Mouse (Mus musculus) limb, embryonic 11.5 days (tissue): Measurements from ENCODE around the gene Elavl2. TPM values are rescaled to one million over a fixed set of nuclear protein-coding genes. Genes with fewer than 3 reads are reported as not detected.

Experiments used
- ATAC-seq: fragments of 200-750 bp; cut with Nextera tagmentation; 2 replicates; pipeline ENCODE4 v1.8.0; 2017; ENCODE audit warnings: low read depth; ENCODE audit not compliant: insufficient number of reproducible peaks, low FRiP score, low TSS enrichment
- DNase-seq: peaks from one replicate; pipeline ENCODE4 v3.0.0-alpha.2; 2015; ENCODE audit warnings: low spot score
- H3K27ac ChIP-seq: fragments of 300-500 bp; sonication (generic); replicated peaks from 2 replicates; pipeline ENCODE4 v1.5.1; 2014; ENCODE audit warnings: low read depth, mild to moderate bottlenecking, low read length
- H3K27me3 ChIP-seq: fragments of 300-500 bp; sonication (generic); 2 replicates; pipeline ENCODE4 v1.6.1; 2014; ENCODE audit warnings: mild to moderate bottlenecking, low read length, mixed read lengths; ENCODE audit not compliant: control insufficient read depth, insufficient read depth
- H3K36me3 ChIP-seq: fragments of 300-500 bp; sonication (generic); 2 replicates; pipeline ENCODE4 v1.6.1; 2014; ENCODE audit warnings: mild to moderate bottlenecking, low read length, moderate library complexity, mixed read lengths; ENCODE audit not compliant: control insufficient read depth, insufficient read depth
- H3K4me1 ChIP-seq: fragments of 300-500 bp; sonication (generic); 2 replicates; pipeline ENCODE4 v1.6.1; 2014; ENCODE audit warnings: low read length, mixed read lengths; ENCODE audit not compliant: control insufficient read depth, insufficient read depth
- H3K4me2 ChIP-seq: fragments of 300-500 bp; sonication (generic); 2 replicates; pipeline ENCODE4 v1.6.1; 2014; ENCODE audit warnings: low read depth, mild to moderate bottlenecking, moderate library complexity; ENCODE audit not compliant: severe bottlenecking
- H3K4me3 ChIP-seq: fragments of 300-500 bp; sonication (generic); 2 replicates; pipeline ENCODE4 v1.5.1; 2014; ENCODE audit warnings: low read depth, low read length
- H3K9ac ChIP-seq: fragments of 300-500 bp; sonication (generic); 2 replicates; pipeline ENCODE4 v1.6.1; 2014; ENCODE audit warnings: mild to moderate bottlenecking, low read length
- H3K9me3 ChIP-seq: fragments of 300-500 bp; sonication (generic); 2 replicates; pipeline ENCODE4 v1.6.1; 2016; ENCODE audit warnings: low read length; ENCODE audit not compliant: control insufficient read depth
- WGBS: fragments of 180-500 bp; shearing (Covaris S2); extraction: QIAGEN DNeasy Blood & Tissue Kit; methylation state at CpG from one replicate; pipeline ENCODE4 v1.1.7; 2014; 5-methylcytosine and 5-hydroxymethylcytosine counted together
- polyA plus RNA-seq: library from polyadenylated mRNA; unstranded; fragments of >200 nt; fragmentation: Nextera tagmentation; extraction: Ambion mirVana; gene quantifications from 2 replicates; pipeline ENCODE4 v1.2.1, GENCODE M21; 2014

Elavl2 gene
- polyA plus RNA-seq, 1 experiment from 2014 or later, result 4.2 TPM

GRCm38 (mm10) chr4:91380341-91381117 is 20.1 kb downstream of the Elavl2 start:
- Histone ChIP-seq H3K27me3 (peaks cover 7% of the 10 kb centered on the region; the same call in 1 of the 2 replicates), H3K4me3 (no peak overlapping the region), H3K27ac (no peak overlapping the region), H3K36me3 (no peaks in the 10 kb centered on the region), H3K9ac (no peak overlapping the region), H3K4me1 (no peaks in the 10 kb centered on the region), H3K4me2 (peak overlapping the region; percentile 11; the same call in 1 of the 2 replicates), H3K9me3 (no peaks in the 10 kb centered on the region)
- ATAC-seq (no peak), DNase-seq (no peak)
- 3% methylated on average over 24 of the region's 24 CpGs for WGBS

DNA sequence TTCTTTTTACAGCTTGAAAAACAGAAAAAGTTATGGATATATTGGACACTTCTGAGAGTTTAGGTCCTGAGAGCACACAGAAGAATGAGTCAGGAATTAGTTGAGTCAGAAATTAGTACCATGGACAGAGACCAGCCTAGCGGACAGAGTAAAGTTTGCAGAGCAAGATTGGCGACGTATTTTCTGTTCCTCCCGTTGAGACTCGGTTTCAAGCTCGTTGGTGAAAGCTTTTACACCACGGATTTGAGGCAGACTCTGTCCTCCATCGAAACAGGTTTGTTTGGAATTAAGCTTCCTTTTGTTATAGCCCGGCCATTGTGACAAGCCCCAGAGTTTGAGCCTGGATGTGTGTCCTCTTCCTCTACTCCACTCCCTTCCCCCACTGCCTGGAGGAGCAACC is 21.0 kb downstream of the Elavl2 start:
- Histone ChIP-seq H3K9ac (no peak overlapping the region), H3K27ac (no peak overlapping the region), H3K4me2 (no peak overlapping the region), H3K4me3 (no peak overlapping the region), H3K4me1 (peaks cover 2% of the 10 kb centered on the region; the same call in 1 of the 2 replicates), H3K27me3 (peaks cover 15% of the 10 kb centered on the region), H3K36me3 (no peaks in the 10 kb centered on the region), H3K9me3 (no peaks in the 10 kb centered on the region)
- 0% methylated on average over 9 of the region's 9 CpGs for WGBS
- DNase-seq, result peak; percentile 56
- ATAC-seq, result no peak

DNA sequence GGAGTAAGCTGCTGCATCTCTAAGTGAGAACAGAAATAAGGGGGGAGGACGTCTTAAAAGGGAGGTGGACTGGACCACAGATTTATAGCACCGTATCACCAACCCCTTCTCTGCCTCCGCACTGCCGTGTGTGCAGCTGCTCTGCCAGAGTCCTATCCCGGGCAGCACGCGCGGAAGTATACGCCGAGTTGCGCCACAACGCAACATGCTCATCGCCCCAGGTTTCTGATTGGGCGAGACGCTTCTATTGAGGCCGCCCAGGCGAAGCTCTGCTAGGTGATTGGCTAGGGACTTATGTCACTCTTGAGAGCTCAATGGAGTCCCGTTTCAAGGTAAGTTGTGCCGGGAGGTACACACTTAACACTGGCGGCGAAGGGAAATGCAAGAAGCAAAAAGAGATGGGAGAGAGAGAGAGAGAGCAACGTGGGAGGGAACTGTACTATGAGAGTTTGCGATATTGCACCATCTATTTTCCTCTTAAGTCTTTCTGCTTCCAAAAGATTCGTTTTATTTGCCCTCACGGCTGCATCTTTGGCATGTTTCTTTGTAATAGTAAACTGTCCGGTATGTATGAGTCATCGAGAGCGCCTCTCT is 24.2 kb downstream of the Elavl2 start:
- ATAC-seq, result peak; percentile 96
- Histone ChIP-seq H3K4me1 (peaks cover 6% of the 10 kb centered on the region; the same call in 1 of the 2 replicates), H3K4me2 (peak overlapping the region; percentile 73), H3K36me3 (no peaks in the 10 kb centered on the region), H3K27ac (no peak overlapping the region), H3K9me3 (no peaks in the 10 kb centered on the region), H3K4me3 (peak overlapping the region; percentile 39), H3K27me3 (peaks cover 42% of the 10 kb centered on the region), H3K9ac (no peak overlapping the region)
- peak; percentile 95 for DNase-seq
- WGBS, result under 1% methylated on average over 28 of the region's 28 CpGs

- H3K4me1 ChIP-seq, result peaks cover 10% of the 10 kb centered on the region; the same call in 1 of the 2 replicates
- ATAC-seq, result no peak
- DNase-seq, result peak; percentile 53
- peaks cover 50% of the 10 kb centered on the region for H3K27me3 ChIP-seq
- H3K36me3 ChIP-seq, result no peaks in the 10 kb centered on the region
- no peak overlapping the region for H3K9ac ChIP-seq
- peak overlapping the region; percentile 39 for H3K4me3 ChIP-seq
- no peak overlapping the region for H3K27ac ChIP-seq
- peak overlapping the region; percentile 73 for H3K4me2 ChIP-seq
- no peaks in the 10 kb centered on the region for H3K9me3 ChIP-seq
- under 1% methylated on average over 7 of the region's 7 CpGs for WGBS
Measured at GRCm38 (mm10) chr4:91375372-91375687, 25.3 kb downstream of the Elavl2 start.

DNA sequence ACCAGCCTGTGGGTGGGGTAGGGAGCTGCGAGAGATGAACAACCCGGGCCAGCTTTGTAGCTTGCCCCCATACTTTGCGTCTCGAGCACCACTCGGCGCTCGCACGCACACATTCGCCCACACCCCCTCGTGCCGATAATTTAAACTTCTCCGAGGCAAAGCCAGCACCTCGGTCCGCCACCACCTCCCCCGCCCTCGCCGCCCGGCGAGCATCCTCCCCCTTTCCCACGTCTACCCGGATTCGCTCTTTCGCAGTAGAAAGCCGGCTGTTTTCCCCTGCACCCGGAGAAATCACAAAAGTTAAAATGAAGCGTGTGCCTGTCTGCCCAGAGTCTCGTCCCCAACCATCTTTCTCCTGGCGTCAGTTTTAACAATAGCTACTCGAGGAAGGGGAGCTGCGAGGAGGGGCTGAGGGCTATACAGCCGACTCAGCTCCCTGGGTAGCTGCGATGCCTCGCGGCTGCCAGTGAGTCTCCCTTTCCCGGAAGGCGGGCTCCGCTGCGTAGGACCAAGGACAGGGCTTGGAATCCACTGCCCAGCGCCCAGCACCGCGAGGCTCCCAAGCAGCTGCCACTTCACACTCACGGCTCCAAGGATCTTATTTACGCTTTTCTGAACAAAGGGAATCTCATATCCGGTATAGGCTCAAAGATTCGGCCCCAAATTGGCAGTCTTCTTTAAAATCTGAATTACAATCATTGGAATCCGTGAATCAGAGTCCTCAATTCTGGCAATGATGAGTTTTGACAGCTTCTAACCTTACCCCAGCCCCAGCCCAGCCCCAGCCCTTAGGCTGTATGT is 25.8 kb downstream of the Elavl2 start:
- H3K4me3 ChIP-seq, result peak overlapping the region; percentile 39
- H3K4me1 ChIP-seq, result peaks cover 10% of the 10 kb centered on the region; the same call in 1 of the 2 replicates
- peaks cover 52% of the 10 kb centered on the region for H3K27me3 ChIP-seq
- H3K9me3 ChIP-seq, result no peaks in the 10 kb centered on the region
- no peaks in the 10 kb centered on the region for H3K36me3 ChIP-seq
- under 1% methylated on average over 46 of the region's 46 CpGs for WGBS
- no peak for ATAC-seq
- no peak overlapping the region for H3K9ac ChIP-seq
- H3K4me2 ChIP-seq, result peak overlapping the region; percentile 73
- no peak overlapping the region for H3K27ac ChIP-seq
- peak; percentile 75 for DNase-seq

GRCm38 (mm10) chr4:91372844-91373243 is 27.7 kb downstream of the Elavl2 start:
- DNase-seq, result no peak
- Histone ChIP-seq H3K4me3 (no peak overlapping the region), H3K27ac (no peak overlapping the region), H3K9ac (no peak overlapping the region), H3K9me3 (no peaks in the 10 kb centered on the region), H3K4me1 (peaks cover 10% of the 10 kb centered on the region; the same call in 1 of the 2 replicates), H3K4me2 (no peak overlapping the region), H3K27me3 (peaks cover 58% of the 10 kb centered on the region), H3K36me3 (no peaks in the 10 kb centered on the region)
- ATAC-seq, result no peak
- WGBS, result 4% methylated on average over 13 of the region's 13 CpGs

DNA sequence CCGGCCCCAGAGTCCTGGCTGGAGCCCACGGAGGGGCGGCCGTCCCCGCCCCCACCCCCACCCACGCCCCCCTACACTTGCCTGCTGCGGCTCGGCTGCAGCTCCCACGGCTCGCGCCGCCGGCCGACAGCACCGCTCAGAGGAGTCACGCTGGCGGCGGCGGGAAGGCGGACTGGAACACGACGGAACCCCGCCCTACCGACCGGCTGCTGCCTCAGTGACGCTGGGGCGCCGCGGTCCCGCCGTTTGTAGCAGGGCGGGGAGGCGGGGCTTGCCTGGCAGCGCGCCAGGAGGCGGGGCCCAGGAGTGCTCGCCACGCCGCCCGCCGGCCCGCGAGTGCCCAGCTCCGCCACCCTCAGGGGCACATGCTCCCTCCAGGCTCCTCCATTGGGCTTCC is 28.8 kb downstream of the Elavl2 start:
- Histone ChIP-seq H3K9ac (peak overlapping the region; percentile 49; the same call in 1 of the 2 replicates), H3K27me3 (peaks cover 58% of the 10 kb centered on the region), H3K4me3 (peak overlapping the region; percentile 55), H3K36me3 (no peaks in the 10 kb centered on the region), H3K9me3 (no peaks in the 10 kb centered on the region), H3K27ac (no peak overlapping the region), H3K4me2 (peak overlapping the region; percentile 98), H3K4me1 (peaks cover 10% of the 10 kb centered on the region; the same call in 1 of the 2 replicates)
- ATAC-seq, result peak; percentile 32
- peak; percentile 80 for DNase-seq
- WGBS, result under 1% methylated on average over 32 of the region's 44 CpGs

GRCm38 (mm10) chr4:91371131-91371818 is 29.3 kb downstream of the Elavl2 start:
- no peak overlapping the region for H3K27ac ChIP-seq

More at GRCm38 (mm10) chr4:91371131-91371818, 29.3 kb downstream of the Elavl2 start:
- peak overlapping the region; percentile 55 for H3K4me3 ChIP-seq
- ATAC-seq (peak; percentile 52), DNase-seq (peak; percentile 53)
- H3K4me1 ChIP-seq, result peaks cover 10% of the 10 kb centered on the region; the same call in 1 of the 2 replicates
- no peaks in the 10 kb centered on the region for H3K36me3 ChIP-seq
- peak overlapping the region; percentile 98 for H3K4me2 ChIP-seq
- H3K9ac ChIP-seq, result peak overlapping the region; percentile 49; the same call in 1 of the 2 replicates
- WGBS, result under 1% methylated on average over 63 of the region's 82 CpGs
- H3K27me3 ChIP-seq, result peaks cover 58% of the 10 kb centered on the region
- no peaks in the 10 kb centered on the region for H3K9me3 ChIP-seq
